Mouse (Mus musculus): Measurements from ENCODE around the gene Mrpl45. TPM values are rescaled to one million over a fixed set of nuclear protein-coding genes. Genes with fewer than 3 reads are reported as not detected.

The Mrpl45 gene
- polyA plus RNA-seq, 1 experiment, result 33.0 TPM

- H3K4me1 ChIP-seq (ENCODE audit: control insufficient read depth, insufficient read depth, low read length), result peaks cover 8% of the 10 kb centered on the region
- H3K4me3 ChIP-seq (ENCODE audit: insufficient read depth, low read length), result no peak overlapping the region
- no peak overlapping the region for H3K27ac ChIP-seq (ENCODE audit: insufficient read depth, low read depth, low read length)
- no peak for TF ChIP-seq POLR2A (IDR thresholded peaks at IDR 0.05; ENCODE audit: borderline replicate concordance, low read depth, low read length)
- TF ChIP-seq CTCF (IDR thresholded peaks at IDR 0.05; ENCODE audit: low read depth, low read length), result no peak
Measured at GRCm38 (mm10) chr11:97338302-97338976, 22.9 kb downstream of the Mrpl45 start.

- H3K4me3 ChIP-seq (ENCODE audit: insufficient read depth, low read length), result no peak overlapping the region
- no peak overlapping the region for H3K27ac ChIP-seq (ENCODE audit: insufficient read depth, low read depth, low read length)
- TF ChIP-seq CTCF (IDR thresholded peaks at IDR 0.05; ENCODE audit: low read depth, low read length) (no peak), POLR2A (IDR thresholded peaks at IDR 0.05; ENCODE audit: borderline replicate concordance, low read depth, low read length) (no peak)
- peaks cover 8% of the 10 kb centered on the region for H3K4me1 ChIP-seq (ENCODE audit: control insufficient read depth, insufficient read depth, low read length)
Measured at GRCm38 (mm10) chr11:97338977-97339315, 23.4 kb downstream of the Mrpl45 start.

- Histone ChIP-seq H3K4me3 (ENCODE audit: insufficient read depth, low read length) (no peak overlapping the region), H3K4me1 (ENCODE audit: control insufficient read depth, insufficient read depth, low read length) (no peaks in the 10 kb centered on the region), H3K27ac (ENCODE audit: insufficient read depth, low read depth, low read length) (no peak overlapping the region)
- TF ChIP-seq CTCF (IDR thresholded peaks at IDR 0.05; ENCODE audit: low read depth, low read length), result no peak
- TF ChIP-seq POLR2A (IDR thresholded peaks at IDR 0.05; ENCODE audit: borderline replicate concordance, low read depth, low read length), result no peak
Measured at GRCm38 (mm10) chr11:97343175-97343574, 27.7 kb downstream of the Mrpl45 start.

- no peak overlapping the region for H3K4me3 ChIP-seq (ENCODE audit: insufficient read depth, low read length)
- no peak overlapping the region for H3K27ac ChIP-seq (ENCODE audit: insufficient read depth, low read depth, low read length)
- no peaks in the 10 kb centered on the region for H3K4me1 ChIP-seq (ENCODE audit: control insufficient read depth, insufficient read depth, low read length)
- TF ChIP-seq CTCF (IDR thresholded peaks at IDR 0.05; ENCODE audit: low read depth, low read length) (peak; percentile 55), POLR2A (IDR thresholded peaks at IDR 0.05; ENCODE audit: borderline replicate concordance, low read depth, low read length) (no peak)
Measured at GRCm38 (mm10) chr11:97343619-97344018, 28.1 kb downstream of the Mrpl45 start.

GRCm38 (mm10) chr11:97345446-97345845, 29.9 kb downstream of the Mrpl45 start:
- H3K27ac ChIP-seq (ENCODE audit: insufficient read depth, low read depth, low read length), result no peak overlapping the region
- TF ChIP-seq POLR2A (IDR thresholded peaks at IDR 0.05; ENCODE audit: borderline replicate concordance, low read depth, low read length), result no peak
- no peak for TF ChIP-seq CTCF (IDR thresholded peaks at IDR 0.05; ENCODE audit: low read depth, low read length)
- no peaks in the 10 kb centered on the region for H3K4me1 ChIP-seq (ENCODE audit: control insufficient read depth, insufficient read depth, low read length)
- no peak overlapping the region for H3K4me3 ChIP-seq (ENCODE audit: insufficient read depth, low read length)

- Histone ChIP-seq H3K4me3 (ENCODE audit: insufficient read depth, low read length) (no peak overlapping the region), H3K4me1 (ENCODE audit: control insufficient read depth, insufficient read depth, low read length) (no peaks in the 10 kb centered on the region), H3K27ac (ENCODE audit: insufficient read depth, low read depth, low read length) (no peak overlapping the region)
- TF ChIP-seq CTCF (IDR thresholded peaks at IDR 0.05; ENCODE audit: low read depth, low read length), result no peak
- TF ChIP-seq POLR2A (IDR thresholded peaks at IDR 0.05; ENCODE audit: borderline replicate concordance, low read depth, low read length), result no peak
Measured at GRCm38 (mm10) chr11:97346383-97346782, 30.9 kb downstream of the Mrpl45 start.

GRCm38 (mm10) chr11:97347291-97347690, 31.8 kb downstream of the Mrpl45 start:
- H3K4me3 ChIP-seq (ENCODE audit: insufficient read depth, low read length), result no peak overlapping the region
- TF ChIP-seq POLR2A (IDR thresholded peaks at IDR 0.05; ENCODE audit: borderline replicate concordance, low read depth, low read length), result no peak
- H3K4me1 ChIP-seq (ENCODE audit: control insufficient read depth, insufficient read depth, low read length), result no peaks in the 10 kb centered on the region
- H3K27ac ChIP-seq (ENCODE audit: insufficient read depth, low read depth, low read length), result no peak overlapping the region

GRCm38 (mm10) chr11:97350035-97350434, 34.5 kb downstream of the Mrpl45 start:
- Histone ChIP-seq H3K4me1 (ENCODE audit: control insufficient read depth, insufficient read depth, low read length) (no peaks in the 10 kb centered on the region), H3K27ac (ENCODE audit: insufficient read depth, low read depth, low read length) (no peak overlapping the region), H3K4me3 (ENCODE audit: insufficient read depth, low read length) (no peak overlapping the region)
- no peak for TF ChIP-seq CTCF (IDR thresholded peaks at IDR 0.05; ENCODE audit: low read depth, low read length)
- no peak for TF ChIP-seq POLR2A (IDR thresholded peaks at IDR 0.05; ENCODE audit: borderline replicate concordance, low read depth, low read length)

- no peaks in the 10 kb centered on the region for H3K4me1 ChIP-seq (ENCODE audit: control insufficient read depth, insufficient read depth, low read length)
- no peak within 1 kb of the TSS for H3K4me3 ChIP-seq (ENCODE audit: insufficient read depth, low read length)
- no peak for TF ChIP-seq CTCF (IDR thresholded peaks at IDR 0.05; ENCODE audit: low read depth, low read length)
- TF ChIP-seq POLR2A (IDR thresholded peaks at IDR 0.05; ENCODE audit: borderline replicate concordance, low read depth, low read length), result no peak
- H3K27ac ChIP-seq (ENCODE audit: insufficient read depth, low read depth, low read length), result no peak within 1 kb of the TSS
Measured at GRCm38 (mm10) chr11:97352027-97352684, 36.6 kb downstream of the Mrpl45 start, which contains the start of gene Gpr179. TSS of gene Gpr179 (minus strand) at chr11:97352077.

GRCm38 (mm10) chr11:97352935-97353597, 37.5 kb downstream of the Mrpl45 start:
- H3K4me3 ChIP-seq (ENCODE audit: insufficient read depth, low read length), result no peak overlapping the region
- no peaks in the 10 kb centered on the region for H3K4me1 ChIP-seq (ENCODE audit: control insufficient read depth, insufficient read depth, low read length)
- no peak overlapping the region for H3K27ac ChIP-seq (ENCODE audit: insufficient read depth, low read depth, low read length)
- TF ChIP-seq CTCF (IDR thresholded peaks at IDR 0.05; ENCODE audit: low read depth, low read length) (no peak), POLR2A (IDR thresholded peaks at IDR 0.05; ENCODE audit: borderline replicate concordance, low read depth, low read length) (no peak)
